Mouse (Mus musculus): ENCODE data around the gene Zc3h12b.

DNA sequence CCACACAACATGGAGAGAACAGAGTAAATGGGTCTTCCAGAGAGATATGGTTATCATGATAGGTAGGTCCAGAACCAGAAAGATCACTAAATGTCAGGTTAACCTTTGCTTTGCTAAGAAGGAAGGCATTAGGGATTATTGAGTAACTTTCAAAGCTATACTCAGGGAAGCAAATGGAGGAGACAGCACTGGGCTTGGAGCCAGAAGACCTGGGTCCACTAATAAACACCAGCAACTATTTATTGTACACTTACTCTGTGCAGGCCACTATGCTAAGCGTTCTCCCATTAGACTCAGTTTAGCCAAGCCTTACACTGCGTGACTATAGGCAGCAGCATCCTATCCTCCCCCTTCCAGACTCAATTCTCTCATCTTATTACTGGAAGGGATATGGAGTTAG lies 234.0 kb downstream of the Zc3h12b start:
- TF ChIP-seq CTCF (conservative IDR thresholded peaks at IDR 0.05; ENCODE audit: insufficient read depth, insufficient read length, low read depth, low read length) (no peak), POLR2A (IDR thresholded peaks at IDR 0.05; ENCODE audit: low read depth, low read length) (no peak)
